Mouse (Mus musculus) thymus, adult 2 months (tissue): ENCODE measurements around the gene Ap1s3. TPM values are rescaled to one million over a fixed set of nuclear protein-coding genes. Genes with fewer than 3 reads are reported as not detected.

Experiments
- DNase-seq: peaks from one replicate; pipeline ENCODE4 v3.0.0; 2021
- H3K27ac ChIP-seq: fragments of 200-500 bp; 2 replicates; pipeline ENCODE4 v1.5.1; 2012; ENCODE audit warnings: low read length, control low read depth; ENCODE audit not compliant: control insufficient read depth, insufficient read depth
- H3K27me3 ChIP-seq: fragments of 200-500 bp; 2 replicates; pipeline ENCODE4 v1.6.1; 2012; ENCODE audit warnings: mild to moderate bottlenecking, low read length, moderate library complexity, mixed read lengths; ENCODE audit not compliant: control insufficient read depth, insufficient read depth
- H3K36me3 ChIP-seq: fragments of 200-500 bp; 2 replicates; pipeline ENCODE4 v1.6.1; 2012; ENCODE audit warnings: mild to moderate bottlenecking, low read length, moderate library complexity; ENCODE audit not compliant: control insufficient read depth, insufficient read depth
- H3K4me1 ChIP-seq: fragments of 200-500 bp; replicated peaks from 2 replicates; pipeline ENCODE4 v1.6.1; 2012; ENCODE audit warnings: low read length; ENCODE audit not compliant: control insufficient read depth, insufficient read depth
- H3K4me3 ChIP-seq: fragments of 200-500 bp; 2 replicates; pipeline ENCODE4 v1.5.1; 2012; ENCODE audit warnings: mild to moderate bottlenecking, low read length, control low read depth, moderate library complexity; ENCODE audit not compliant: control insufficient read depth, insufficient read depth
- CTCF ChIP-seq: fragments of 200-500 bp; IDR thresholded peaks from 2 replicates; pipeline ENCODE4 v1.5.1; 2012; ENCODE audit warnings: mild to moderate bottlenecking, control low read depth, low read length, moderate library complexity, borderline replicate concordance; ENCODE audit not compliant: control insufficient read depth, poor library complexity, insufficient read depth; ENCODE audit errors: extremely low read depth
- POLR2A ChIP-seq: fragments of 200-500 bp; IDR thresholded peaks from 2 replicates; pipeline ENCODE4 v1.6.1; 2012; ENCODE audit warnings: mild to moderate bottlenecking, low read length, control low read depth, moderate library complexity; ENCODE audit not compliant: control insufficient read depth, poor library complexity, insufficient read depth; ENCODE audit errors: extremely low read depth
- WGBS: fragments of 180-500 bp; shearing (Covaris S2); methylation state at CpG from one replicate; pipeline ENCODE4 v1.1.7; 2018; 5-methylcytosine and 5-hydroxymethylcytosine counted together
- polyA plus RNA-seq: library from polyadenylated mRNA; depleted of rRNA; stranded (reverse); fragments of >200 nt; gene quantifications from 2 replicates; pipeline ENCODE4 v1.2.3, GENCODE M21; 2012

Ap1s3 gene
- polyA plus RNA-seq, 1 experiment: 60.7 TPM

GRCm38 (mm10) chr1:79696933-79697332, 25.2 kb upstream of the Ap1s3 start:
- H3K27ac ChIP-seq: no peak overlapping the region
- no peaks in the 10 kb centered on the region for H3K27me3 ChIP-seq
- H3K4me3 ChIP-seq: no peak overlapping the region
- TF ChIP-seq CTCF: no peak
- TF ChIP-seq POLR2A: no peak
- 69% methylated on average over 5 of the region's 5 CpGs for WGBS
- no peaks in the 10 kb centered on the region; the same call in 1 of the 2 replicates for H3K4me1 ChIP-seq
- DNase-seq: no peak
- no peaks in the 10 kb centered on the region for H3K36me3 ChIP-seq

GRCm38 (mm10) chr1:79692482-79692881, 20.7 kb upstream of the Ap1s3 start:
- Histone ChIP-seq H3K36me3 (no peaks in the 10 kb centered on the region), H3K27ac (no peak overlapping the region), H3K4me3 (no peak overlapping the region), H3K27me3 (no peaks in the 10 kb centered on the region), H3K4me1 (no peaks in the 10 kb centered on the region; the same call in 1 of the 2 replicates)
- TF ChIP-seq POLR2A (no peak), CTCF (no peak)
- 93% methylated on average over 3 of the region's 3 CpGs for WGBS
- no peak for DNase-seq

- TF ChIP-seq POLR2A (no peak), CTCF (no peak)
- Histone ChIP-seq H3K27me3 (no peaks in the 10 kb centered on the region), H3K4me1 (no peaks in the 10 kb centered on the region), H3K36me3 (no peaks in the 10 kb centered on the region), H3K4me3 (no peak overlapping the region), H3K27ac (no peak overlapping the region)
- WGBS: 91% methylated on average over 1 of the region's 1 CpGs
- no peak for DNase-seq
Measured at GRCm38 (mm10) chr1:79687254-79687653, 15.5 kb upstream of the Ap1s3 start.

DNA sequence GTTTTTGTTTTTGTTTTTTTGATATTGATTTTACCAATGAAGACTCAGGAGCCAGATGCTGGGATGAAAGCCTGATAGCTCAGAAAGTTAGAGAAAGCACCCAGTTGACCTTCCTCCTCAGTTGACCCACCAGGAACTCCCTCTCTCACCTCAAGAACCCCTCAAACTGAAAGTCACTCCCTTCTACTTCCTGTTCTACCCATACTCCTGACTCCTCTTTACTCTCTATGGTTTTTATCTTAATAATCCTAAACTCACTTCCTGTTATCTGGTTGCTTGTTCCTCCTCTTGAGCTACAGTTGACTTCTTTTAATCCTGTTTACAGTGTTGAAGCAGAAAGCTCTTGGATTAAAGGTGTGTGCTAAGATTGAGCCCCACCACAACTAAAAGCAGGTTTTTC, 12.3 kb upstream of the Ap1s3 start:
- no peaks in the 10 kb centered on the region for H3K27me3 ChIP-seq
- TF ChIP-seq POLR2A: no peak

DNA sequence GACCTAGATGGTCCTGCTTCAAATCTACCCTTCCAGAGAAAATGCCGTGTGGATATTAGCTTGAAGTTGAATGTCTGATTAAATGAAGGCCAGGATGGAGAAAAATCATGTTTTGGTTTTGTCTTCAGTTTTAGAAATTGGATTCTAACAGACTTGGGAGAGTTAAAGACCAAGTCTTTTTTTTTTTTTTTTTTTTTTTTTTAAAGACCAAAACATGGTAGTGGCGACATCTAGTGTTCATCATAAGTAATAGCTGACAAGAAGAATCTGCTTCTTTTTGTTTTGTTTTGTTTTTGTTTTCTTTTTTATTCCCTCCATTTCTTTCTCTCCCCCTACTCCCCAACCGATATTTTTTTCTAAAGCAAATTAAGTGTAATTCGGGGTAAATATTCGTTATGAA, 11.2 kb upstream of the Ap1s3 start:
- TF ChIP-seq POLR2A: no peak
- TF ChIP-seq CTCF: no peak

More for the DNA sequence above, 12.3 kb upstream of the Ap1s3 start:
- Histone ChIP-seq H3K27ac (no peak overlapping the region), H3K4me1 (no peaks in the 10 kb centered on the region), H3K36me3 (no peaks in the 10 kb centered on the region), H3K4me3 (no peak overlapping the region)
- DNase-seq: no peak

DNA sequence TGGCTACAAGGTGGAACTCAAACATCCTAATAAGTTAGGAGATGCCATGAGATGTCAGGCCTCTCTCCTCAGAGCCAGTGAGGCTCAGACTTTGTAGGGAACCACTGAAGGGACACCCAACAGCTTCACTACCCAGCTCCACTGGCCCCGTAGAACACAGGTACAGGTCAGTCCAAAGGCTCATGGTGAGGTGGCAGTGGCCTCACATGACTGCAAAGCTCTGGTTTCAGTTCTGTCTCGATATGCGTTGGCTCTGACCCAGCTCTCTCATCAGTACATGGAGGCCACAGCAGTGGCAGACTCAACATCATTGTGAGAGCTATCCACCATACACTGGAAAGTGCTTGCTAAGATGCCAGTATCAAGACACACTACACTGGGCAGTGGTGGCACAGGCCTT, 9.0 kb upstream of the Ap1s3 start:
- WGBS: 87% methylated on average over 3 of the region's 3 CpGs
- TF ChIP-seq CTCF (no peak), POLR2A (no peak)
- Histone ChIP-seq H3K4me3 (no peak overlapping the region), H3K36me3 (no peaks in the 10 kb centered on the region), H3K27ac (no peak overlapping the region), H3K4me1 (no peaks in the 10 kb centered on the region), H3K27me3 (no peaks in the 10 kb centered on the region)
- no peak for DNase-seq

More for the DNA sequence above, 11.2 kb upstream of the Ap1s3 start:
- Histone ChIP-seq H3K27ac (no peak overlapping the region), H3K4me1 (no peaks in the 10 kb centered on the region), H3K4me3 (no peak overlapping the region), H3K36me3 (no peaks in the 10 kb centered on the region), H3K27me3 (no peaks in the 10 kb centered on the region)
- WGBS: 14% methylated on average over 5 of the region's 5 CpGs
- DNase-seq: no peak

GRCm38 (mm10) chr1:79678117-79678684, 6.4 kb upstream of the Ap1s3 start:
- no peaks in the 10 kb centered on the region for H3K27me3 ChIP-seq
- no peak overlapping the region for H3K27ac ChIP-seq
- no peaks in the 10 kb centered on the region for H3K4me1 ChIP-seq
- no peak overlapping the region for H3K4me3 ChIP-seq
- 42% methylated on average over 8 of the region's 8 CpGs for WGBS
- DNase-seq: no peak
- no peak for TF ChIP-seq CTCF
- no peak for TF ChIP-seq POLR2A
- H3K36me3 ChIP-seq: no peaks in the 10 kb centered on the region
